Mouse (Mus musculus) intestine, embryonic 16.5 days (tissue): Measurements from ENCODE around the gene Gtsf2. TPM values are rescaled to one million over a fixed set of nuclear protein-coding genes. Genes with fewer than 3 reads are reported as not detected.
"Not testable (repeated sequence)": the region's sequence is repeated elsewhere in the genome, so short reads cannot be mapped to it uniquely, and the experiment has no call there.

Experiments used
- ATAC-seq: fragments of 200-750 bp; cut with Nextera tagmentation; 2 replicates; pipeline ENCODE4 v1.8.0; 2017; ENCODE audit warnings: moderate TSS enrichment, moderate library complexity
- H3K27ac ChIP-seq: fragments of 300-500 bp; sonication (generic); 2 replicates; pipeline ENCODE4 v1.5.1; 2014; ENCODE audit warnings: mild to moderate bottlenecking, low read length
- H3K27me3 ChIP-seq: fragments of 300-500 bp; sonication (generic); replicated peaks from 2 replicates; pipeline ENCODE4 v1.6.1; 2014; ENCODE audit warnings: low read length, control low read depth, mixed read lengths; ENCODE audit not compliant: control insufficient read depth, insufficient read depth
- H3K36me3 ChIP-seq: fragments of 300-500 bp; sonication (generic); 2 replicates; pipeline ENCODE4 v1.6.1; 2014; ENCODE audit warnings: low read length, control low read depth; ENCODE audit not compliant: control insufficient read depth, insufficient read depth
- H3K4me1 ChIP-seq: fragments of 300-500 bp; sonication (generic); 2 replicates; pipeline ENCODE4 v1.6.1; 2014; ENCODE audit warnings: low read length, control low read depth, mixed read lengths; ENCODE audit not compliant: control insufficient read depth, insufficient read depth
- H3K4me2 ChIP-seq: fragments of 300-500 bp; sonication (generic); 2 replicates; pipeline ENCODE4 v1.6.1; 2014; ENCODE audit warnings: low read depth, low read length, control low read depth
- H3K4me3 ChIP-seq: fragments of 300-500 bp; sonication (generic); 2 replicates; pipeline ENCODE4 v1.5.1; 2014; ENCODE audit warnings: mild to moderate bottlenecking, low read length
- H3K9ac ChIP-seq: fragments of 300-500 bp; sonication (generic); 2 replicates; pipeline ENCODE4 v1.6.1; 2014; ENCODE audit warnings: low read depth, low read length
- H3K9me3 ChIP-seq: fragments of 300-500 bp; sonication (generic); 2 replicates; pipeline ENCODE4 v1.6.1; 2016; ENCODE audit warnings: low read length, control low read depth; ENCODE audit not compliant: control insufficient read depth
- WGBS: fragments of 180-500 bp; shearing (Covaris S2); extraction: QIAGEN DNeasy Blood & Tissue Kit; methylation state at CpG from one replicate; pipeline ENCODE4 v1.1.7; 2014; 5-methylcytosine and 5-hydroxymethylcytosine counted together
- polyA plus RNA-seq: library from polyadenylated mRNA; unstranded; fragments of >200 nt; fragmentation: Nextera tagmentation; extraction: Ambion mirVana; gene quantifications from 2 replicates; pipeline ENCODE4 v1.2.1, GENCODE M21; 2015

Gene Gtsf2
- polyA plus RNA-seq, 1 experiment from 2014 or later = not detected

DNA sequence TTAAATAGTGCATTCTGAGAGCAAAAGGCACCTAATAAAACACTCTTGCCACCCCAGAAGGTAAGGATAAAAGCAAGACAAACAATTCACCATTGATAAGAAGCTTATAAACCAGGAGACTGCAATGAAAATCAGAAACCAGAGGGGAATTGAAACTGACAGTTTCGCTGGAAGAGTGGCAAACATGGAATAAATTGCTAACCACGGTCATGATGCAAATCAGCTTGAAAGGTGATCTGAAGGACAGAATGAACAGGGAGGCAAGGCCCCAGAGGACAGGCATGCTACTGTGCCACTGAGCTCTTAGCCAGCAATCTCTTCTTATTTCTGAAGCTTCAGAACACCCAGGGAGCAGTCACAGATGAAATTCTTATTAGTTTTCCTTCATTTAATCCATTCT lies 21.3 kb downstream of the Gtsf2 start:
- no peaks in the 10 kb centered on the region for H3K4me1 ChIP-seq
- 36% methylated on average over 2 of the region's 2 CpGs for WGBS
- no peak overlapping the region for H3K4me3 ChIP-seq
- no peaks in the 10 kb centered on the region for H3K27me3 ChIP-seq
- H3K36me3 ChIP-seq = no peaks in the 10 kb centered on the region
- no peak overlapping the region for H3K27ac ChIP-seq
- no peak for ATAC-seq
- H3K9ac ChIP-seq = no peak overlapping the region
- H3K4me2 ChIP-seq = no peak overlapping the region
- H3K9me3 ChIP-seq = no peaks in the 10 kb centered on the region

DNA sequence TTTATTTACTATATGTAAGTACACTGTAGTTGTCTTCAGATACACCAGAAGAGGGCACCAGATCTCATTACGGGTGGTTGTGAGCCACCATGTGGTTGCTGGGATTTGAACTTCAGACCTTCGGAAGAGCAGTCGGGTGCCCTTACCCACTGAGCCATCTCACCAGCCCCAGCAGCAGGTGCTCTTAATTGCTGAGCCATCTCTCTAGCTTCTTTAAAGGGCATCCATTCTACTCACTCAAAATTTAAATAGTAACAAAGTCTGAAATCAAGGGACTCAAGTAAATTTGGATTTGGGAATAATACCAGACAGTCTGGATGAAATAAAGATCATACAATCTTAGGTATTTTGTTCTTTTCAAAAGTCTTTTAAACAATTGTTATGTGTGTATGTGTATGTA lies 42.7 kb downstream of the Gtsf2 start:
- H3K4me1 ChIP-seq, ATAC-seq, H3K27me3 ChIP-seq, H3K4me3 ChIP-seq, H3K9me3 ChIP-seq, H3K27ac ChIP-seq, H3K36me3 ChIP-seq, H3K4me2 ChIP-seq, H3K9ac ChIP-seq: not testable (repeated sequence)
- 91% methylated on average over 2 of the region's 3 CpGs for WGBS

- Histone ChIP-seq H3K9ac (no peak overlapping the region), H3K4me1 (no peaks in the 10 kb centered on the region), H3K27me3 (no peaks in the 10 kb centered on the region), H3K9me3 (no peaks in the 10 kb centered on the region), H3K36me3 (no peaks in the 10 kb centered on the region), H3K27ac (no peak overlapping the region), H3K4me2 (no peak overlapping the region), H3K4me3 (no peak overlapping the region)
- no peak for ATAC-seq
- 90% methylated on average over 5 of the region's 5 CpGs for WGBS
These were observed 46.9 kb downstream of the Gtsf2 start for GRCm38 (mm10) chr15:103401361-103401760.

DNA sequence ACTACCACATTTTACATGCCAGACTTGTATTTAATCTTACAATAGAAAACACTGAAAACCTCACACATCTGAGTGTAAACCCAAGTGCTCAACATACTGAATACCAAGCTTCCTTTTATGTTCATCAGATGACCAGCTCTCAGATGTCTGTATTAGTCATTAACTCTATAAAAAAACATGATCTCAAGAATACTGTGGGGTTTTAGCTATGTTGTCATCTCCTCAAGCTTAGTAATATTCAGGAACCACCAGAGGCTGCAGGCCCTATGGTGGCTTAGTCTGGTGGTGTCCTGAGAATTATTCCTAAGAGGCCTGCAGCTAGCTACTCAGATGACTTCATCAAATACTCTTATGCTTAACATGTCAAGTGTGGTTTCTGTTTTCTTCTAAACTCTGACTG lies 54.7 kb downstream of the Gtsf2 start:
- Histone ChIP-seq H3K9ac (no peak overlapping the region), H3K4me2 (no peak overlapping the region), H3K27me3 (no peaks in the 10 kb centered on the region), H3K9me3 (no peaks in the 10 kb centered on the region), H3K4me1 (no peaks in the 10 kb centered on the region), H3K36me3 (no peaks in the 10 kb centered on the region), H3K4me3 (no peak overlapping the region), H3K27ac (no peak overlapping the region)
- no peak for ATAC-seq

Other genes with a start within 250 kb of the Gtsf2 start
- gene Cbx5, start 208.7 kb downstream of the Gtsf2 start, polyA plus RNA-seq = 60.0 and 70.4 TPM in 2 replicates
- gene Hnrnpa1, start 208.0 kb downstream of the Gtsf2 start, polyA plus RNA-seq = 472 and 503 TPM in 2 replicates
- gene Nfe2, start 190.1 kb downstream of the Gtsf2 start, polyA plus RNA-seq = 3.4 and 5.2 TPM in 2 replicates
- gene Copz1, start 175.8 kb downstream of the Gtsf2 start, polyA plus RNA-seq = 297 and 298 TPM in 2 replicates
- 0.09 and 0.20 TPM in 2 replicates for gene Gpr84, start 137.9 kb downstream of the Gtsf2 start, polyA plus RNA-seq
- gene Zfp385a, start 108.4 kb downstream of the Gtsf2 start, polyA plus RNA-seq = 3.6 and 4.1 TPM in 2 replicates
- gene Itga5, start 81.7 kb downstream of the Gtsf2 start, polyA plus RNA-seq = 40.3 and 43.0 TPM in 2 replicates
- gene Gtsf1, start 18.0 kb downstream of the Gtsf2 start, polyA plus RNA-seq = not detected in 2 replicates
- 3.7 and 3.8 TPM in 2 replicates for gene Nckap1l, start 5.3 kb upstream of the Gtsf2 start, polyA plus RNA-seq
- gene Pde1b, start 54.6 kb upstream of the Gtsf2 start, polyA plus RNA-seq = 5.1 and 5.8 TPM in 2 replicates
- 7.5 and 8.4 TPM in 2 replicates for gene Ppp1r1a, start 89.5 kb upstream of the Gtsf2 start, polyA plus RNA-seq
- not detected in 2 replicates for gene Glycam1, start 116.6 kb upstream of the Gtsf2 start, polyA plus RNA-seq